Mouse (Mus musculus) thymus, postnatal 14 days (tissue): ENCODE results near the gene Ndel1.

Experiments
- DNase-seq: peaks from one replicate; pipeline ENCODE4 v3.0.0; 2021

Gene Ndel1

GRCm38 (mm10) chr11:68892233-68892832 is 20.7 kb upstream of the Ndel1 start:
- DNase-seq = no peak

- no peak for DNase-seq
These were observed 20.2 kb upstream of the Ndel1 start for GRCm38 (mm10) chr11:68891823-68892222.

GRCm38 (mm10) chr11:68890625-68891024 is 19.0 kb upstream of the Ndel1 start:
- DNase-seq = no peak

- no peak for DNase-seq
These were observed 17.0 kb upstream of the Ndel1 start for GRCm38 (mm10) chr11:68888653-68889052.

GRCm38 (mm10) chr11:68888253-68888652 is 16.6 kb upstream of the Ndel1 start, which contains the start of gene Rnf222:
Rnf222 (plus strand) TSS chr11:68888553.
- no peak for DNase-seq

GRCm38 (mm10) chr11:68886091-68886490 is 14.4 kb upstream of the Ndel1 start:
- DNase-seq = no peak

GRCm38 (mm10) chr11:68884368-68884767 is 12.7 kb upstream of the Ndel1 start:
- DNase-seq = no peak

GRCm38 (mm10) chr11:68883843-68884242 is 12.2 kb upstream of the Ndel1 start:
- no peak for DNase-seq

GRCm38 (mm10) chr11:68882107-68882506 is 10.4 kb upstream of the Ndel1 start:
- DNase-seq = no peak

GRCm38 (mm10) chr11:68878811-68879210 is 7.2 kb upstream of the Ndel1 start:
- DNase-seq = no peak

- DNase-seq = peak; percentile 64
These were observed 3.2 kb upstream of the Ndel1 start for GRCm38 (mm10) chr11:68874841-68875240.

GRCm38 (mm10) chr11:68871277-68871676 is 381 bp downstream of the Ndel1 start:
- DNase-seq = no peak

- DNase-seq = no peak
These were observed 7.0 kb downstream of the Ndel1 start for GRCm38 (mm10) chr11:68864544-68865189.

GRCm38 (mm10) chr11:68863631-68864091 is 8.0 kb downstream of the Ndel1 start:
- no peak for DNase-seq

- DNase-seq = no peak
These were observed 9.4 kb downstream of the Ndel1 start for GRCm38 (mm10) chr11:68862260-68862659.

- DNase-seq = no peak
These were observed 11.6 kb downstream of the Ndel1 start for GRCm38 (mm10) chr11:68859943-68860593.

- no peak for DNase-seq
These were observed 14.3 kb downstream of the Ndel1 start for GRCm38 (mm10) chr11:68857329-68857728.

- no peak for DNase-seq
These were observed 17.0 kb downstream of the Ndel1 start for GRCm38 (mm10) chr11:68854621-68855020.

GRCm38 (mm10) chr11:68853611-68854401 is 17.9 kb downstream of the Ndel1 start:
- DNase-seq = peak; percentile 13

GRCm38 (mm10) chr11:68852932-68853409 is 18.7 kb downstream of the Ndel1 start:
- DNase-seq = peak; percentile 100

- peak; percentile 65 for DNase-seq
These were observed 19.2 kb downstream of the Ndel1 start for GRCm38 (mm10) chr11:68852486-68852901.

- no peak for DNase-seq
These were observed 19.8 kb downstream of the Ndel1 start for GRCm38 (mm10) chr11:68851644-68852485.
